Mouse (Mus musculus): ENCODE data around the gene Sinhcaf. TPM values are rescaled to one million over a fixed set of nuclear protein-coding genes. Genes with fewer than 3 reads are reported as not detected.

The Sinhcaf gene
- total and polyA plus RNA-seq, 2 experiments from 2014 or later = 9.3 to 10.4 TPM

DNA sequence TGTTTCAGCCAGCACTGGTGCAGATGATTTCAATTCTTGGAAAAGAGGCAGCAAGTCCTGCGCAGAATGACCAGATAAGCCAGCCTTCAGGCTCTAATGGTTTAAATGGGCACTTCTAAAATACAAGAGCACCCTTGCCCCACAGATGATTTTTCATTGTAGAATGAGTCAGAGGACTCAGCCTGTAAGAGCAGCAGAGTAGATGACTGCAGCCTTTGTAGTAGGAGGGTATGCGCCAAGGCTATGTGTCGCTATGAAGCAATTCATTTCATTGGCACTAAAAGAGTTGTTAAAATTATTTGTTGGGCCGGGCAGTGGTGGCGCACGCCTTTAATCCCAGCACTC, 49.8 kb downstream of the Sinhcaf start:
- DNase-seq (ENCODE audit: low spot score) = no peak
- no peak for TF ChIP-seq CTCF (IDR thresholded peaks at IDR 0.05)
- peak overlapping the region; percentile 75 for H3K4me3 ChIP-seq (ENCODE audit: low read depth, low read length)

DNA sequence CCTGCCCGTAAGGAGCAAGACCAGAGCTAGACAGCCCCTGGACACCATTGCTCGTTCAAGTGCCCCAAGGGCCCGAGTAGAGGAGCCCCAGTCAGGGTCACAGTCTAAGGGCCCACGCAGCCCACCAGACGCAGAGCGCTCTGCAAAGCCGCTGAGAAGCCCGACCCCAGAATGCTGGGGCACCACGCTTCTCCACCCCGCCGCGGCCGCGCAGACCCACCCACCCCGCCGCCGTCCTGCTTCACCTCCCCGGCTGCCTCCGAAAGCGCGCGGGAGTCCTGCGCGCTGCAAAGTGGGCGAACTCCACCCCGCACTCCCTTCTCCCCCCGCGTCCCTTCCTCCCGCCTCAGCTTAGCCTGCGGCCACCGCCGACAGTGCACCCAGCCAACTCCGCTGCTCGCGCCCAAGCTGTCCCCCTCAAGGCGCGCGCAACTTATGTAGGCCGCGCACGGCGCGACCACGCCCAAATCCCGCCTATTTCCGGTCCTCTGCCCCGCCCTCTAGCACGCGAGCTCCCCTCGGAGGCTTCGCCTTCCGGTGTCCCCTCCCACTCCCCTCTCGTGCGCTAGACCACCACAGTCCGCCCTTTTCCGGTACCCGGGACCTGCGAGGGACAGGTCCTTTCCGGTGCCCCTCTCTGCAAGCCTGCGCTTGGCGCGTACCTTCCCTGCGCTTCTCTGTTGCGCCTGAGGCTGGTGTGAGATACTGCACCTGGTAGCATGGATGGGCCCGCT, 50.3 kb downstream of the Sinhcaf start, which contains the start of gene Caprin2:
TSS of gene Caprin2 (minus strand) at position 465 of the 734 bp plus-strand sequence.
- ATAC-seq (ENCODE audit: low FRiP score) (peak; percentile 100), DNase-seq (ENCODE audit: low spot score) (peak; percentile 97)
- H3K4me3 ChIP-seq (ENCODE audit: low read depth, low read length) = peak within 1 kb of the TSS; percentile 75
- peak; percentile 34; the same call in 1 of the 2 replicates for TF ChIP-seq CTCF (IDR thresholded peaks at IDR 0.05)
- no peaks in the 10 kb centered on the region for H3K9me3 ChIP-seq (ENCODE audit: low read length)
- peak within 1 kb of the TSS; percentile 86 for H3K4me2 ChIP-seq (ENCODE audit: low read depth, low read length, poor library complexity, severe bottlenecking)
- under 1% methylated on average over 55 of the region's 65 CpGs for WGBS
- H3K27me3 ChIP-seq (ENCODE audit: insufficient read depth, low read length) = no peaks in the 10 kb centered on the region
- H3K36me3 ChIP-seq (ENCODE audit: insufficient read depth, low read length) = no peaks in the 10 kb centered on the region
- peak within 1 kb of the TSS; percentile 91 for H3K27ac ChIP-seq (ENCODE audit: low read depth, low read length)
- no peaks in the 10 kb centered on the region for H3K4me1 ChIP-seq (ENCODE audit: insufficient read depth, low read length)
- peak within 1 kb of the TSS; percentile 71 for H3K9ac ChIP-seq (replicated peaks; ENCODE audit: low read length, poor library complexity, severe bottlenecking)

More for the DNA sequence above, 49.8 kb downstream of the Sinhcaf start:
- Histone ChIP-seq H3K27me3 (ENCODE audit: insufficient read depth, low read length) (no peaks in the 10 kb centered on the region), H3K36me3 (ENCODE audit: insufficient read depth, low read length) (no peaks in the 10 kb centered on the region), H3K4me2 (ENCODE audit: low read depth, low read length, poor library complexity, severe bottlenecking) (peak overlapping the region; percentile 86), H3K4me1 (ENCODE audit: insufficient read depth, low read length) (no peaks in the 10 kb centered on the region), H3K27ac (ENCODE audit: low read depth, low read length) (peak overlapping the region; percentile 91), H3K9me3 (ENCODE audit: low read length) (no peaks in the 10 kb centered on the region), H3K9ac (replicated peaks; ENCODE audit: low read length, poor library complexity, severe bottlenecking) (peak overlapping the region; percentile 71)
- WGBS = 44% methylated on average over 6 of the region's 6 CpGs
- peak; percentile 39 for ATAC-seq (ENCODE audit: low FRiP score)

DNA sequence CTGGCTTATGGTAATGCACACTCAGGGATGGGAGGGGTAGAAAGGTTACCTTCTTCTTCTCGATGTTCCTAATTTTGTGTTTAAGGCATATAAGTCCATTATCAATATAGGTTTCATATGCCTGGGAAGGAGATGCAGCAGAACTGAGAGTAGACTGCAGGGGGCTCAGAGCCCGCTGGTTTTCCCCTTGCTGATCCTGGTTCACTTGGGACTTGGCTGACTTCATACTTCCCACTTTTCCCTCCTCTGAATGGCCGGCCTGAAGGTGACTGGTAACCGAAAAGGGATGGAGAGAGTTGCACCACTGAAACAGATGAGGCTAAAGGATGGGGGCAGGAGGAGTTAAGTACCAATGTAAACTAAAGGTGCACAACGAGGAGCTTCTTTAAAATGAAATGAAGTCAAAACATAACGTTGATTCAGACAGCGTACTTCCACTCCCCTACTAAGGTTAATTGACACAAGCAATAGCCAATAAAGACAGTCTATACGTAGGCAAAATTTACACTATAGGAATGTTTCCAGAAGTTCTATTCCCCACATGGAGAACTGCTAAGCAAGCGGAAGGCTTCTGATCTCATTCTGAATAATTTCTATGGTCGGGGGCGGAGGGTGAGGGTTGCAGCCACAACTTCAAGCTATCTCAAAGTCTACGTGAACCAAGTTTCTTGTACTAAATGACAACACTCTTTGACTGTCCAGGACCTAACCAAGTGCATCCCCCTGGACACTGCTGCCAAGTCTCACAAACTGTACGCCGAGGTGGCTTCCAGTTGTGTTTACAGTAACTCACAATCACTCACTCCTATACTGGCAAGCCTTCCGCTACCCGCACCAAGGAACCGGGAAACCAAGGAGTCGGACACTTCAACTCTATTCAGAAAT, 51.1 kb downstream of the Sinhcaf start:
- WGBS = 16% methylated on average over 18 of the region's 18 CpGs
- peak overlapping the region; percentile 91; the same call in 1 of the 2 replicates for H3K27ac ChIP-seq (ENCODE audit: low read depth, low read length)

DNA sequence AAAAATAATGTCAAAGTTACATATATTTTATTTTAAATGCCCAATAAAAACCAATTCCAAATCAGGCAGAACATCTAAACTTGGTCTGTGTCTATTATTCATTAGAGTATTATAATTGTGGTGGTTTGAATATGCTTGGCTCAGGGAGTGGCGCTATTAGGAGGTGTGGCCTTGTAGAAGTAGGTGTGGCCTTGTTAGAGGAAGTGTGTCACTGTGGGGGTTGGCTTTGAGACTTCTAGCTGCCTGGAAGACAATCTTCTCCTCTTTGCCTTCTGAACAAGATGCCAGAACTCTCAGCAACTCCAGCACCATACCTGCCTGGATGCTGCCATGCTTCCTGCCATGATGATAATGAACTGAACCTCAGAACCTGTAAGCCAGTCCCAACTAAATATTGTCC, 72.4 kb downstream of the Sinhcaf start:
- DNase-seq (ENCODE audit: low spot score) (no peak), ATAC-seq (ENCODE audit: low FRiP score) (no peak)
- H3K36me3 ChIP-seq (ENCODE audit: insufficient read depth, low read length) = no peaks in the 10 kb centered on the region; the same call in 1 of the 2 replicates
- H3K27ac ChIP-seq (ENCODE audit: low read depth, low read length) = no peak overlapping the region
- H3K9me3 ChIP-seq (ENCODE audit: low read length) = no peaks in the 10 kb centered on the region
- H3K9ac ChIP-seq (replicated peaks; ENCODE audit: low read length, poor library complexity, severe bottlenecking) = no peak overlapping the region
- H3K27me3 ChIP-seq (ENCODE audit: insufficient read depth, low read length) = no peaks in the 10 kb centered on the region
- H3K4me3 ChIP-seq (ENCODE audit: low read depth, low read length) = no peak overlapping the region
- H3K4me2 ChIP-seq (ENCODE audit: low read depth, low read length, poor library complexity, severe bottlenecking) = no peak overlapping the region
- no peaks in the 10 kb centered on the region for H3K4me1 ChIP-seq (ENCODE audit: insufficient read depth, low read length)
- TF ChIP-seq CTCF (IDR thresholded peaks at IDR 0.05) = no peak
- WGBS = 97% methylated on average over 1 of the region's 1 CpGs

More for the DNA sequence above, 51.1 kb downstream of the Sinhcaf start:
- Histone ChIP-seq H3K4me3 (ENCODE audit: low read depth, low read length) (peak overlapping the region; percentile 75), H3K36me3 (ENCODE audit: insufficient read depth, low read length) (no peaks in the 10 kb centered on the region), H3K9ac (replicated peaks; ENCODE audit: low read length, poor library complexity, severe bottlenecking) (peak overlapping the region; percentile 71), H3K4me1 (ENCODE audit: insufficient read depth, low read length) (no peaks in the 10 kb centered on the region), H3K4me2 (ENCODE audit: low read depth, low read length, poor library complexity, severe bottlenecking) (peak overlapping the region; percentile 86), H3K27me3 (ENCODE audit: insufficient read depth, low read length) (no peaks in the 10 kb centered on the region), H3K9me3 (ENCODE audit: low read length) (no peaks in the 10 kb centered on the region)
- peak; percentile 31 for TF ChIP-seq CTCF (IDR thresholded peaks at IDR 0.05)
- ATAC-seq (ENCODE audit: low FRiP score) = peak; percentile 11
- peak; percentile 2 for DNase-seq (ENCODE audit: low spot score)

Other genes with a start within 250 kb of the Sinhcaf start
- 21.7 and 23.6 TPM in 2 replicates for gene Ipo8, start 115.0 kb downstream of the Sinhcaf start, total RNA-seq (2014; rRNA removed)
- gene Ipo8, start 115.0 kb downstream of the Sinhcaf start, polyA plus RNA-seq (2015; fragmentation: Nextera tagmentation; extraction: Ambion mirVana) = 8.8 and 10.4 TPM in 2 replicates
- 13.6 and 18.0 TPM in 2 replicates for gene Caprin2, start 50.2 kb downstream of the Sinhcaf start, total RNA-seq (2014; rRNA removed)
- 5.9 and 6.5 TPM in 2 replicates for gene Caprin2, start 50.2 kb downstream of the Sinhcaf start, polyA plus RNA-seq (2015; fragmentation: Nextera tagmentation; extraction: Ambion mirVana)
- 47.1 and 51.0 TPM in 2 replicates for gene Dennd5b, start 155.2 kb upstream of the Sinhcaf start, total RNA-seq (2014; rRNA removed)
- gene Dennd5b, start 155.2 kb upstream of the Sinhcaf start, polyA plus RNA-seq (2015; fragmentation: Nextera tagmentation; extraction: Ambion mirVana) = 8.5 and 11.0 TPM in 2 replicates
- gene Gm10203, start 183.7 kb upstream of the Sinhcaf start, total RNA-seq (2014; rRNA removed) = not detected in 2 replicates
- not detected in 2 replicates for gene Gm10203, start 183.7 kb upstream of the Sinhcaf start, polyA plus RNA-seq (2015; fragmentation: Nextera tagmentation; extraction: Ambion mirVana)
- gene Etfbkmt, start 193.4 kb upstream of the Sinhcaf start, total RNA-seq (2014; rRNA removed) = 4.8 and 5.3 TPM in 2 replicates
- 5.7 and 6.8 TPM in 2 replicates for gene Etfbkmt, start 193.4 kb upstream of the Sinhcaf start, polyA plus RNA-seq (2015; fragmentation: Nextera tagmentation; extraction: Ambion mirVana)
- 50.3 and 83.9 TPM in 2 replicates for gene Amn1, start 242.2 kb upstream of the Sinhcaf start, total RNA-seq (2014; rRNA removed)
- gene Amn1, start 242.2 kb upstream of the Sinhcaf start, polyA plus RNA-seq (2015; fragmentation: Nextera tagmentation; extraction: Ambion mirVana) = 88.2 and 98.6 TPM in 2 replicates